ENCODE assay signal across 8 mouse cellular contexts in genomic region chr3:95217255-95218134, GRCm38 (mm10). TPM values are rescaled to one million over a fixed set of nuclear protein-coding genes. Genes with fewer than 3 reads are reported as not detected.
DNase-seq lines count a peak whose midpoint lies in the region; ATAC-seq lines count a peak whose summit lies in the region.

Gene Gabpb2 (minus strand): TSS chr3:95217916.

- H3K27ac ChIP-seq in intestine, embryonic 14.5 days (ENCODE audit: low read depth) = peak within 1 kb of the TSS; percentile 100

- peaks cover 37% of the 10 kb centered on the region for H3K36me3 ChIP-seq in intestine, embryonic 14.5 days (ENCODE audit: control insufficient read depth, insufficient read depth, low read length)

- H3K27me3 ChIP-seq in intestine, embryonic 14.5 days (replicated peaks; ENCODE audit: control insufficient read depth, insufficient read depth, low read length) = no peaks in the 10 kb centered on the region

- H3K9me3 ChIP-seq in intestine, embryonic 14.5 days (ENCODE audit: control insufficient read depth, low read length) = no peaks in the 10 kb centered on the region

- peak; percentile 94 for DNase-seq in adipocyte (ENCODE audit: low spot score)
- DNase-seq in embryo, embryonic 10 days (ENCODE audit: low spot score) = peak; percentile 97
- DNase-seq in gastrocnemius, postnatal 25 days = peak; percentile 95
- DNase-seq in intestine, embryonic 14.5 days (ENCODE audit: low spot score) = peak; percentile 98
- DNase-seq in left cerebral cortex, postnatal 14 days (ENCODE audit: low spot score in 2 of 2) = peak; percentile 87 to 92
- DNase-seq in mesoderm, embryonic 11.5 days (ENCODE audit: low read depth, low spot score) = peak; percentile 95
- peak; percentile 77 to 79 for DNase-seq in right cerebral cortex, postnatal 36 days (ENCODE audit: low spot score in 2 of 2)
- DNase-seq in yolk sac, embryonic 10.5 days (ENCODE audit: low spot score) = peak; percentile 95

- H3K4me2 ChIP-seq in intestine, embryonic 14.5 days (ENCODE audit: low read length) = peak within 1 kb of the TSS; percentile 53

- H3K4me3 ChIP-seq in intestine, embryonic 14.5 days (ENCODE audit: low read depth, low read length) = peak within 1 kb of the TSS; percentile 81

- peak within 1 kb of the TSS; percentile 94 for H3K9ac ChIP-seq in intestine, embryonic 14.5 days (ENCODE audit: low read length)

- intact Hi-C loops in left cerebral cortex, postnatal 14 days (cut with DNase I) = loop anchor here (2.0 to 5.0 kb wide), 2 partner anchors 55 to 75 kb away; partner anchors contain the start of genes Sema6c and Tnfaip8l2

- no peaks in the 10 kb centered on the region; the same call in 1 of the 2 replicates for H3K4me1 ChIP-seq in intestine, embryonic 14.5 days (replicated peaks; ENCODE audit: control insufficient read depth, insufficient read depth, low read length)

- peak; percentile 90 for ATAC-seq in intestine, embryonic 14.5 days (replicated peaks; ENCODE audit: low FRiP score, low TSS enrichment, low read depth)

- WGBS in intestine, embryonic 14.5 days = under 1% methylated on average over 56 of the region's 56 CpGs

RNA-seq across cellular contexts. Expression of gene Gabpb2, which starts in this region (rescaled TPM):
- 1 to 10 TPM; 8.2 to 8.3 TPM for total RNA-seq in gastrocnemius, postnatal 25 days (2021)
- polyA plus RNA-seq in intestine, embryonic 14.5 days (2014; fragmentation: Nextera tagmentation; extraction: Ambion mirVana) = 10.8 and 10.9 TPM in 2 replicates
- total RNA-seq in left cerebral cortex, postnatal 14 days (2021) = 1 to 10 TPM; 7.5 to 7.8 TPM

Comparison
In these comparisons a context has a peak if more than half of its experiments do, and no peak if none do; other contexts are left out.
1. Peak in every context shown above with its lines: DNase-seq, ATAC-seq, H3K4me3 ChIP-seq and H3K27ac ChIP-seq.